Mouse (Mus musculus): ENCODE measurements around the gene Aadacl3. TPM values are rescaled to one million over a fixed set of nuclear protein-coding genes. Genes with fewer than 3 reads are reported as not detected.
A peak's percentile ranks its signal among the peaks of the same experiment; 100 is the strongest.

Gene Aadacl3
- polyA plus RNA-seq, 1 experiment = not detected

- Histone ChIP-seq H3K4me1 (ENCODE audit: control insufficient read depth, insufficient read depth, low read length) (peaks cover 7% of the 10 kb centered on the region), H3K36me3 (ENCODE audit: control insufficient read depth, insufficient read depth, low read length) (no peaks in the 10 kb centered on the region), H3K27me3 (ENCODE audit: control insufficient read depth, insufficient read depth, low read length) (no peaks in the 10 kb centered on the region), H3K27ac (ENCODE audit: control insufficient read depth, insufficient read depth, low read depth, low read length) (no peak overlapping the region), H3K4me3 (ENCODE audit: control insufficient read depth, low read depth, low read length) (no peak overlapping the region)
- no peak for TF ChIP-seq POLR2A (IDR thresholded peaks at IDR 0.05; ENCODE audit: control insufficient read depth, low read depth, low read length)
Observed at GRCm38 (mm10) chr4:144406261-144406660, 57.3 kb downstream of the Aadacl3 start.

- Histone ChIP-seq H3K27me3 (ENCODE audit: control insufficient read depth, insufficient read depth, low read length) (no peaks in the 10 kb centered on the region), H3K36me3 (ENCODE audit: control insufficient read depth, insufficient read depth, low read length) (no peaks in the 10 kb centered on the region), H3K27ac (ENCODE audit: control insufficient read depth, insufficient read depth, low read depth, low read length) (no peak overlapping the region), H3K4me3 (ENCODE audit: control insufficient read depth, low read depth, low read length) (peak overlapping the region; percentile 74), H3K4me1 (ENCODE audit: control insufficient read depth, insufficient read depth, low read length) (peaks cover 7% of the 10 kb centered on the region)
- TF ChIP-seq CTCF (IDR thresholded peaks at IDR 0.05; ENCODE audit: control insufficient read depth, insufficient read depth, insufficient replicate concordance, low read depth, low read length) (no peak), POLR2A (IDR thresholded peaks at IDR 0.05; ENCODE audit: control insufficient read depth, low read depth, low read length) (0 out of 2 replicates have a peak, but pooled peaks have one; percentile 16)
Observed at GRCm38 (mm10) chr4:144404456-144405086, 59.0 kb downstream of the Aadacl3 start.

Other genes starting within 250 kb of the Aadacl3 start
- gene Pramel5, start 183.3 kb downstream of the Aadacl3 start, polyA plus RNA-seq (2012; rRNA removed) = not detected in 2 replicates
- gene Gm13128, start 133.5 kb downstream of the Aadacl3 start, polyA plus RNA-seq (2012; rRNA removed) = not detected in 2 replicates
- not detected in 2 replicates for gene Gm13119, start 105.8 kb downstream of the Aadacl3 start, polyA plus RNA-seq (2012; rRNA removed)
- gene Pramef20, start 85.8 kb downstream of the Aadacl3 start, polyA plus RNA-seq (2012; rRNA removed) = not detected in 2 replicates
- 2.2 and 2.8 TPM in 2 replicates for gene Pramef12, start 55.3 kb downstream of the Aadacl3 start, polyA plus RNA-seq (2012; rRNA removed)
- 111 and 131 TPM in 2 replicates for gene 1700012P22Rik, start 25.0 kb downstream of the Aadacl3 start, polyA plus RNA-seq (2012; rRNA removed)
- not detected in 2 replicates for gene Gm9944, start 10.4 kb downstream of the Aadacl3 start, polyA plus RNA-seq (2012; rRNA removed)
- gene 9430007A20Rik, start 56.1 kb upstream of the Aadacl3 start, polyA plus RNA-seq (2012; rRNA removed) = not detected in 2 replicates
- gene Gm13124, start 101.4 kb upstream of the Aadacl3 start, polyA plus RNA-seq (2012; rRNA removed) = 0.14 TPM in 1 of 2 replicates, not detected in the other
- not detected in 2 replicates for gene Aadacl4, start 150.0 kb upstream of the Aadacl3 start, polyA plus RNA-seq (2012; rRNA removed)
- gene Gm436, start 222.6 kb upstream of the Aadacl3 start, polyA plus RNA-seq (2012; rRNA removed) = not detected in 2 replicates

Measured in testis, adult 2 months (tissue).